Mouse (Mus musculus) inflammation-experienced regulatory T-cells, adult 6 months (primary cell): Measurements from ENCODE around the gene Rhobtb1. TPM values are rescaled to one million over a fixed set of nuclear protein-coding genes. Genes with fewer than 3 reads are reported as not detected.

Experiments
- ATAC-seq: one replicate; pipeline ENCODE4 v1.8.0; 2017
- polyA plus RNA-seq, 3 experiments: library from polyadenylated mRNA; unstranded; fragments of 100-300 nt; shearing (Covaris generic); gene quantifications; one replicate each; pipeline ENCODE4 v1.2.1; 2017

The Rhobtb1 gene
- polyA plus RNA-seq, 3 experiments from 2014 or later = not detected

- ATAC-seq = no peak
Measured at GRCm38 (mm10) chr10:69278764-69279606, 127.8 kb downstream of the Rhobtb1 start.

- ATAC-seq = no peak
Measured at GRCm38 (mm10) chr10:69279607-69279978, 128.4 kb downstream of the Rhobtb1 start.

- no peak for ATAC-seq
Measured at GRCm38 (mm10) chr10:69286939-69287338, 135.7 kb downstream of the Rhobtb1 start.

GRCm38 (mm10) chr10:69288086-69288485, 136.9 kb downstream of the Rhobtb1 start:
- ATAC-seq = no peak

- ATAC-seq = no peak
Measured at GRCm38 (mm10) chr10:69288720-69289119, 137.5 kb downstream of the Rhobtb1 start.

GRCm38 (mm10) chr10:69290736-69291135, 139.5 kb downstream of the Rhobtb1 start:
- no peak for ATAC-seq

- ATAC-seq = no peak
Measured at GRCm38 (mm10) chr10:69295919-69296318, 144.7 kb downstream of the Rhobtb1 start.

- no peak for ATAC-seq
Measured at GRCm38 (mm10) chr10:69299985-69300384, 148.8 kb downstream of the Rhobtb1 start.

GRCm38 (mm10) chr10:69302667-69303066, 151.4 kb downstream of the Rhobtb1 start:
- ATAC-seq = no peak

- no peak for ATAC-seq
Measured at GRCm38 (mm10) chr10:69304819-69305218, 153.6 kb downstream of the Rhobtb1 start.

- no peak for ATAC-seq
Measured at GRCm38 (mm10) chr10:69305600-69305999, 154.4 kb downstream of the Rhobtb1 start.

GRCm38 (mm10) chr10:69306205-69306604, 155.0 kb downstream of the Rhobtb1 start:
- no peak for ATAC-seq

- ATAC-seq = no peak
Measured at GRCm38 (mm10) chr10:69307067-69307466, 155.8 kb downstream of the Rhobtb1 start.

GRCm38 (mm10) chr10:69309109-69309508, 157.9 kb downstream of the Rhobtb1 start:
- no peak for ATAC-seq

GRCm38 (mm10) chr10:69311867-69312266, 160.6 kb downstream of the Rhobtb1 start:
- no peak for ATAC-seq

- ATAC-seq = no peak
Measured at GRCm38 (mm10) chr10:69313944-69314343, 162.7 kb downstream of the Rhobtb1 start.

- no peak for ATAC-seq
Measured at GRCm38 (mm10) chr10:69318514-69318913, 167.3 kb downstream of the Rhobtb1 start.

GRCm38 (mm10) chr10:69320667-69321518, 169.7 kb downstream of the Rhobtb1 start:
- peak; percentile 85 for ATAC-seq

- ATAC-seq = no peak
Measured at GRCm38 (mm10) chr10:69321519-69322035, 170.3 kb downstream of the Rhobtb1 start.

GRCm38 (mm10) chr10:69323986-69324385, 172.8 kb downstream of the Rhobtb1 start:
- no peak for ATAC-seq

GRCm38 (mm10) chr10:69324816-69325215, 173.6 kb downstream of the Rhobtb1 start:
- ATAC-seq = no peak

GRCm38 (mm10) chr10:69326433-69326832, 175.2 kb downstream of the Rhobtb1 start:
- no peak for ATAC-seq

GRCm38 (mm10) chr10:69327362-69327761, 176.1 kb downstream of the Rhobtb1 start:
- ATAC-seq = no peak
